Mouse (Mus musculus): ENCODE measurements around the gene P3h3. TPM values are rescaled to one million over a fixed set of nuclear protein-coding genes. Genes with fewer than 3 reads are reported as not detected.
"Not testable (repeated sequence)": the region's sequence is repeated elsewhere in the genome, so short reads cannot be mapped to it uniquely, and the experiment has no call there.

P3h3 gene
- polyA plus RNA-seq, 1 experiment: 9.3 TPM

DNA sequence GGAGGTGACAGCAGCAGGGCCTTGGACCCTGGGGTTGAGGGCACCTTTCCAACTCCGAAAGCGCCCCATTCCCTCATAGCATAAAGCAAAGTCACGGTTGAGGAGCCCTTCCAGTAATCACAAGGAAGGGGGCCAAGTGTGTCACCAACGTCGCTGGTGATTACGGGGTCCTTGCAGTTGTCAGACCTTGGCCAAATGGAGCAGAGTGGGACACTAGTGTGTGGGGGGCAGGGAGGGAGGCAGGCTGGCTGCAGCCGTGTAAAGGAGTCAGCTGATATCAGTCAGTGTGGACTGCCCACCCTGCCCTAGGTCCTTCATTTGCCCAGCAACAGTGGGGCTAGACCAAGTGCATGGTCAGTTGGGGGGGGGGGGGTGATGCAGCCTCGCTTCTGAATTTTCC lies 43.1 kb downstream of the P3h3 start:
- no peak for TF ChIP-seq POLR2A (IDR thresholded peaks at IDR 0.05; ENCODE audit: low read depth, low read length)
- TF ChIP-seq CTCF (IDR thresholded peaks at IDR 0.05; ENCODE audit: extremely low read depth, insufficient read depth, insufficient read length, insufficient replicate concordance): no peak
- H3K27ac ChIP-seq (ENCODE audit: insufficient read depth, low read length): no peak overlapping the region

DNA sequence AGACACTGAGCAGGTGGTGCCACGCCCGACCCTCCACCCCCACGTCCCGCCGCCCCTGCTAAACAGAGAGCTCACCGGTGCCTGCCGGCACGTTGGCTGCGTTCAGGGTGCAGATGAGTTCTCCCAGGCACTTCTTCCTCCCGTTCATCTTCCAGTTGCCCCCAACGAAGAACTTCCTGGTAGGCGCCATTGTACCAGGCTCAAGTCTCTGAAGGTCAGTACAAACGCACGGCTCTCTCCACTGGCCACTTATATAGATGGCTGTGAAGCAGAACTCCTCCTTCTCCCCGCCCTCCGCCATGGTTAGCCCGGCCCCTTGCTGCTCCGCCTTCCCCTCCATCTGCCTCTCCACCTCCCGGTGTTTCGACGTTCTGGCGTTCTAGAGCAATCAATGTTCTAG lies 43.6 kb downstream of the P3h3 start, which contains the start of gene Tpi1:
Gene Tpi1 (minus strand): TSS at position 364 of the 400 bp plus-strand sequence.
- Histone ChIP-seq H3K36me3 (ENCODE audit: control insufficient read depth, insufficient read depth, low read length) (peaks cover 11% of the 10 kb centered on the region), H3K4me1 (ENCODE audit: control insufficient read depth, insufficient read depth, insufficient read length) (0 out of 2 replicates have a peak, but pooled peaks cover 4% of the 10 kb centered on the region), H3K4me3 (ENCODE audit: extremely low read depth, insufficient read depth, insufficient read length) (peak within 1 kb of the TSS; percentile 69), H3K27me3 (ENCODE audit: control insufficient read depth, insufficient read depth, low read length) (no peaks in the 10 kb centered on the region), H3K27ac (ENCODE audit: insufficient read depth, low read length) (peak within 1 kb of the TSS; percentile 38)
- peak; percentile 53 to 80 for DNase-seq (ENCODE audit: low read depth in 1 of 2, low spot score in 2 of 2)
- TF ChIP-seq CTCF (IDR thresholded peaks at IDR 0.05; ENCODE audit: extremely low read depth, insufficient read depth, insufficient read length, insufficient replicate concordance): no peak
- peak; percentile 66 for TF ChIP-seq POLR2A (IDR thresholded peaks at IDR 0.05; ENCODE audit: low read depth, low read length)
- WGBS: under 1% methylated on average over 22 of the region's 22 CpGs

More for the DNA sequence above, 43.1 kb downstream of the P3h3 start:
- H3K4me3 ChIP-seq (ENCODE audit: extremely low read depth, insufficient read depth, insufficient read length): no peak overlapping the region
- DNase-seq (ENCODE audit: low read depth in 1 of 2, low spot score in 2 of 2): no peak
- 0 out of 2 replicates have a peak, but pooled peaks cover 4% of the 10 kb centered on the region for H3K4me1 ChIP-seq (ENCODE audit: control insufficient read depth, insufficient read depth, insufficient read length)
- 58% methylated on average over 8 of the region's 8 CpGs for WGBS
- H3K36me3 ChIP-seq (ENCODE audit: control insufficient read depth, insufficient read depth, low read length): peaks cover 11% of the 10 kb centered on the region
- no peaks in the 10 kb centered on the region for H3K27me3 ChIP-seq (ENCODE audit: control insufficient read depth, insufficient read depth, low read length)

DNA sequence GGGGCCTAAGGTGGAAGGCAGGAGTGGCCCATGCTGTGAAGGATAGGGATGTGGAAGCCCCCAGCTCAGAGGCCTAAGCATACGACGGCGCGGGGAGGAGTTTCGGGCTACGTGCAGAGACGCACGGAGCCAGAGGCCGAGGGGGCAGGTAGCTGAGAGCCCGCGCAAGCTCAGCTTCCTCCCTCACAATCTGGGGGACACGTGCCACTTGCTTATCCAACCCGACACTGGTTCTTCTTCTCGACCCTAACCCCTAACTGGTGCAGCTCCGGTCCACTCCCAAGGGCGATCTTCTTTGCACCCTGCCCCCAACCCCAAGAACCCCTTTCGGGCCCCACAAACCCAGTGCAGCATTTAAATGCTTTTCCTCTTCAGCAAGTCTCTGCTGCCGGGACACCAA lies 44.1 kb downstream of the P3h3 start:
- TF ChIP-seq CTCF (IDR thresholded peaks at IDR 0.05; ENCODE audit: extremely low read depth, insufficient read depth, insufficient read length, insufficient replicate concordance) (no peak), POLR2A (IDR thresholded peaks at IDR 0.05; ENCODE audit: low read depth, low read length) (no peak)
- Histone ChIP-seq H3K27me3 (ENCODE audit: control insufficient read depth, insufficient read depth, low read length) (no peaks in the 10 kb centered on the region), H3K4me1 (ENCODE audit: control insufficient read depth, insufficient read depth, insufficient read length) (peaks cover 4% of the 10 kb centered on the region; the same call in 1 of the 2 replicates), H3K4me3 (ENCODE audit: extremely low read depth, insufficient read depth, insufficient read length) (peak overlapping the region; percentile 69), H3K36me3 (ENCODE audit: control insufficient read depth, insufficient read depth, low read length) (peaks cover 8% of the 10 kb centered on the region), H3K27ac (ENCODE audit: insufficient read depth, low read length) (peak overlapping the region; percentile 38)
- peak in 1 of 2 experiments; percentile 62 for DNase-seq (ENCODE audit: low read depth in 1 of 2, low spot score in 2 of 2)
- WGBS: under 1% methylated on average over 18 of the region's 18 CpGs

- H3K36me3 ChIP-seq (ENCODE audit: control insufficient read depth, insufficient read depth, low read length): peaks cover 6% of the 10 kb centered on the region
- TF ChIP-seq CTCF (IDR thresholded peaks at IDR 0.05; ENCODE audit: extremely low read depth, insufficient read depth, insufficient read length, insufficient replicate concordance): no peak
- TF ChIP-seq POLR2A (IDR thresholded peaks at IDR 0.05; ENCODE audit: low read depth, low read length): no peak
- peaks cover 7% of the 10 kb centered on the region; the same call in 1 of the 2 replicates for H3K4me1 ChIP-seq (ENCODE audit: control insufficient read depth, insufficient read depth, insufficient read length)
- H3K27ac ChIP-seq (ENCODE audit: insufficient read depth, low read length): no peak overlapping the region
- 50% methylated on average over 9 of the region's 9 CpGs for WGBS
- no peaks in the 10 kb centered on the region for H3K27me3 ChIP-seq (ENCODE audit: control insufficient read depth, insufficient read depth, low read length)
- no peak for DNase-seq (ENCODE audit: low read depth in 1 of 2, low spot score in 2 of 2)
- no peak overlapping the region; the same call in 1 of the 2 replicates for H3K4me3 ChIP-seq (ENCODE audit: extremely low read depth, insufficient read depth, insufficient read length)
Measured at GRCm38 (mm10) chr6:124812848-124813247, 44.7 kb downstream of the P3h3 start.

DNA sequence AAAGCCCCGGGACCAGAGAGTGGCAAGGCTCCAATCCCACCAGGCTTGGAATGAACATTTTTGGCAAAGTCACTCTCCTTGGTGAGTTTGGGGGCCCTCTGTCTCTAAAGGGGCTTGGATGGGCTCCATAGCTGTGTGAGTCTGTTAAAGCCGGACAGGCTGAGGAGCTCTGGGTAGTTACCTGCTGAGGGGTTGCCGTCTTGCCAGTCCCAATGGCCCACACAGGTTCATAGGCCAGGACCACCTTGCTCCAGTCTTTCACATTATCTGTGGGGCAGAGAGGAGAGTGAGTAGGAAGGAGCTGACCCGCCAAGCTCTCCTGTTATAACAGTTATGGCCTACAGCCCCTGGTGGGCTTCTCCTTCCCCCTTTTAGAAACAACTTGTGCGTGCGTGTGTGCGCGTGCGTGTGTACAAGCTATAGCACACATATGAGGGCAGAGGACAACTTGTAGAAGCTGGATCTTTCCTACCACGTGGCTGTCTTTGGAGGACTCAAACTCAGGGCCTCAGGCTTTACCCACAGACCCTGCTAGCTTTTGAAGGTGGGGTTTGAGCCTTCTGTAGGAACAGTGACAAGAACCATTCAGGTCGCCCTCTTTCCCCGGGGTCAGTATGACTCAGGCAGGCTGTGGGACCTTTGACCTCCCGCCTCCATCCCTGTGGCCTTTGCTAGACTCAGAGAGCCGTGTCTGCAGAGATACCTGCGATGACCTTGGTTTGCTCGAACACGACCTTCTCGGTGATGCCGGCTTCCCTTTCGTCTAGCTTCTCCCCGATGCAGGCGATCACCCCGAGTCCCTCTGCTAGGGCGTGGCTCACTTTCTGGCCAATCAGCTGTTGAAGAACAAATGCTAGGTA lies 45.6 kb downstream of the P3h3 start:
- peaks cover 7% of the 10 kb centered on the region; the same call in 1 of the 2 replicates for H3K4me1 ChIP-seq (ENCODE audit: control insufficient read depth, insufficient read depth, insufficient read length)
- no peaks in the 10 kb centered on the region for H3K27me3 ChIP-seq (ENCODE audit: control insufficient read depth, insufficient read depth, low read length)
- 96% methylated on average over 24 of the region's 24 CpGs for WGBS
- H3K36me3 ChIP-seq (ENCODE audit: control insufficient read depth, insufficient read depth, low read length): peaks cover 4% of the 10 kb centered on the region
- no peak overlapping the region for H3K27ac ChIP-seq (ENCODE audit: insufficient read depth, low read length)
- no peak for DNase-seq (ENCODE audit: low read depth in 1 of 2, low spot score in 2 of 2)
- no peak for TF ChIP-seq CTCF (IDR thresholded peaks at IDR 0.05; ENCODE audit: extremely low read depth, insufficient read depth, insufficient read length, insufficient replicate concordance)
- TF ChIP-seq POLR2A (IDR thresholded peaks at IDR 0.05; ENCODE audit: low read depth, low read length): no peak
- no peak overlapping the region for H3K4me3 ChIP-seq (ENCODE audit: extremely low read depth, insufficient read depth, insufficient read length)

GRCm38 (mm10) chr6:124811403-124811665 lies 46.2 kb downstream of the P3h3 start:
- Histone ChIP-seq H3K4me3 (ENCODE audit: extremely low read depth, insufficient read depth, insufficient read length) (no peak overlapping the region), H3K36me3 (ENCODE audit: control insufficient read depth, insufficient read depth, low read length) (peaks cover 4% of the 10 kb centered on the region), H3K27ac (ENCODE audit: insufficient read depth, low read length) (no peak overlapping the region), H3K4me1 (ENCODE audit: control insufficient read depth, insufficient read depth, insufficient read length) (peaks cover 7% of the 10 kb centered on the region; the same call in 1 of the 2 replicates), H3K27me3 (ENCODE audit: control insufficient read depth, insufficient read depth, low read length) (no peaks in the 10 kb centered on the region)
- DNase-seq (ENCODE audit: low read depth in 1 of 2, low spot score in 2 of 2): no peak
- 91% methylated on average over 4 of the region's 4 CpGs for WGBS
- no peak for TF ChIP-seq CTCF (IDR thresholded peaks at IDR 0.05; ENCODE audit: extremely low read depth, insufficient read depth, insufficient read length, insufficient replicate concordance)
- no peak for TF ChIP-seq POLR2A (IDR thresholded peaks at IDR 0.05; ENCODE audit: low read depth, low read length)

DNA sequence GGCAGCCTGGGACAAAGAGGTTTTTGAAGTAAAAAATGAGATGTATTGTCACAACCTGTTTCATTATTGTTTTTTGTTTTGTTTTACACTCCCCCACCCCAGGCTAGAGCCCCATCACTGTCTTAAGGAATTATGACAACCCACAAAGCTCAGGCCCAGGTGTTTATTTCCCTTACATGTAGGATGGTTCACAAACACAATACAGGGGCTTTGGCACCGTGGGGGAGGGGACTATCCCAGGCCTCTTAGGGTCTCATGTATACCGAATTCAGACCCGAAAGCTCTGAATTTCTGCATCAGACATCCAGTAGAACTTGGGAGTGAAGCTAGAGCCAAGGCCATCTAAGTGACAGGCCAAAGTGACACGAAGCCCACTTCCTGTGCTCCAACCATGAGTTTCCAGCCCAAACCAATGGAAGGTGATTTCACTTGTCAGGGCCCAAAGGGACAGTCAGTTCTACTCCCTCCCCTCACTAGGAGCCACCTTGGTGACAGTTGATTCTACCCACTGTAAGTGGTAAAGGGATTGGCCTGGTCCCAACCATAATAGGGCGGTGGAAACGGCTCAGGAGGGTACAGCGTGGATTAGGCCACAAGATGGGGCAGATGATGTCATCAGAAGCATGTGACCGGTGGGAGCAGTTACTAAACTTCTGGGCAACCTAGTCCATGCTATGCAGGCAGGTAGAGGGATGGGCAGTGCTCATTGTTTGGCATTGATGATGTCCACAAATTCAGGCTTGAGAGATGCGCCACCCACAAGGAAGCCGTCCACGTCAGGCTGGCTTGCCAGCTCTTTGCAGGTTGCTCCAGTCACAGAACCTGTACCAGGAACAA lies 46.8 kb downstream of the P3h3 start:
- DNase-seq (ENCODE audit: low read depth in 1 of 2, low spot score in 2 of 2); H3K27ac ChIP-seq (ENCODE audit: insufficient read depth, low read length); H3K4me3 ChIP-seq (ENCODE audit: extremely low read depth, insufficient read depth, insufficient read length); H3K4me1 ChIP-seq (ENCODE audit: control insufficient read depth, insufficient read depth, insufficient read length); H3K36me3 ChIP-seq (ENCODE audit: control insufficient read depth, insufficient read depth, low read length); H3K27me3 ChIP-seq (ENCODE audit: control insufficient read depth, insufficient read depth, low read length): not testable (repeated sequence)
- WGBS: 89% methylated on average over 11 of the region's 11 CpGs
